Mouse (Mus musculus): ENCODE data around the gene Mex3a. TPM values are rescaled to one million over a fixed set of nuclear protein-coding genes. Genes with fewer than 3 reads are reported as not detected.
A peak's percentile ranks its signal among the peaks of the same experiment; 100 is the strongest.
"Not testable (repeated sequence)": the region's sequence is repeated elsewhere in the genome, so short reads cannot be mapped to it uniquely, and the experiment has no call there.

Mex3a gene
- total RNA-seq, 2 experiments from 2014 or later, result 0.15 to 0.20 TPM

DNA sequence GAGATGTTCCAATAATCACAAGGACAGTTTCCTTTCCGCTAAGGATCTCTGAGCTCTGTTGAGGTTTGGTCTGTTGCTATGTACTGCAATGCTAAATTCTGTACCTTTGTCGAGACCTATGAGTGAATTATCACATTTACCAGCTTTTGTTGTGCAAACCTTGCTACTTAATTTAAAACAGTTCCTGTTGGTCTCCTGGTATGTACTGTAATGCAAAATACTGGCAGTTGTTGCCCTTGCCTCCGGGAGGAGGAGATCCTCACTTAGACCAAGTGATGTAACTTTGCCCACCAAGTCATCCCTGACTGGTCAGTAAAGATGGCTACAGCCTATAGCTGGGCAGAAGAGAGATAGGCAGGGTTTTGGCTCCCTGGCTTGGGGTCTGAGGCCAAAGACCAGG is 43.3 kb downstream of the Mex3a start, which contains the start of gene Ssr2:
Ssr2 (plus strand) TSS at position 337 of the 400 bp plus-strand sequence.
- DNase-seq, result no peak
- Histone ChIP-seq H3K4me3 (no peak within 1 kb of the TSS), H3K27ac (no peak within 1 kb of the TSS)
- intact Hi-C loops (cut with DNase I), result no loop called here
- TF ChIP-seq CTCF (IDR thresholded peaks at IDR 0.05), result no peak

DNA sequence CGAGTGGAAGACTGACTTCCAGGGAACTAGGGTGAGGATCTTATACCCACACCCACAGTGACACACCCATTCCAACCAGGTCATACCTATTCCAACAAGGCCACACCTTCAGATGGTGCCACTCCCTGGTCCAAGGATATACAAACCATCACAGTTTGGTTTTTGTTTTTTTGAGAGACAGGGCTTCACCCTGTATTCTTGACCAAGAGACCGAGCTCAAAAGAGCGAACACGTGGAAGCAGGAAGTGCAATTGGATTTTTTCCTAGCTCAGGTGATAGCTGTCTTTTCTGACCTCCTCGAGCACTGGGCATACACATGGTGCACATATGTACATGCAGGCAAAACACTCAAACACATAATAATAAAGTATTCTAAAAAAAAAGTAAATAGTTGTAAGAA is 45.7 kb downstream of the Mex3a start:
- H3K4me3 ChIP-seq; H3K27ac ChIP-seq; DNase-seq; intact Hi-C loops (cut with DNase I): not testable (repeated sequence)

GRCm38 (mm10) chr3:88578498-88579424 is 46.6 kb downstream of the Mex3a start:
- H3K4me3 ChIP-seq, result peak overlapping the region; percentile 96
- DNase-seq, result no peak
- H3K27ac ChIP-seq, result peak overlapping the region; percentile 91
- TF ChIP-seq CTCF (IDR thresholded peaks at IDR 0.05), result no peak
- intact Hi-C loops (cut with DNase I), result no loop called here

DNA sequence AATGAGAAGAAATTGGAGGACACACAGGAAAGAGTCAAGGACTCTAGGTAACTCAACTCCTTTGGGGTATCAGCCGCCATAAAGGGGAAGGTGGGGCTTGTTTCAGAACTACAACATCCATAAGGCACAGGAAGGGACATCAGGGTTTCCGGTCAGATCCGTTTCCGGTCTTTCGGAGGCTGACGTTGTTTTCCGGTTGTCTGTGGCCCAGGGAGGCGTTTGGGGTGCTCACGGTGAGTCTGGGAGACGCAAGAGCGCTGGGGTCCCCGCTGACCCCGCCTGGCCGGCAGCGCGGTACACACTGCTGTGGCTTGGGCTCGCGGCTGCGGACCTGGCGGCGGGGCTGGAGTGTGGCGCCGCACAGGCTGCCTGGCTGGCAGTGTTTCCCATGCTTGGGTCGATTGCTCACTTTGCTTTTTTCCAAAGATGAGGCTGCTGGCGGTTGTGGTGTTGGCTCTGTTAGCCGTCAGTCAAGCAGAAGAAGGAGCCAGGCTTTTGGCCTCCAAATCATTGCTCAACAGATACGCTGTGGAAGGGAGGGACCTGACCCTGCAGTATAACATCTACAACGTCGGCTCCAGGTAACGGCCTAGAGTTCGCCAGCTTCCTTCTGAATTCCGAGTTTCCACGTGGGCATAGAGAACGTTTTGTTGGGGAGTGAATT is 47.4 kb downstream of the Mex3a start:
- Histone ChIP-seq H3K4me3 (peak overlapping the region; percentile 96), H3K27ac (peak overlapping the region; percentile 91)
- no peak for TF ChIP-seq CTCF (IDR thresholded peaks at IDR 0.05)
- peak; percentile 85 for DNase-seq
- intact Hi-C loops (cut with DNase I), result no loop called here

DNA sequence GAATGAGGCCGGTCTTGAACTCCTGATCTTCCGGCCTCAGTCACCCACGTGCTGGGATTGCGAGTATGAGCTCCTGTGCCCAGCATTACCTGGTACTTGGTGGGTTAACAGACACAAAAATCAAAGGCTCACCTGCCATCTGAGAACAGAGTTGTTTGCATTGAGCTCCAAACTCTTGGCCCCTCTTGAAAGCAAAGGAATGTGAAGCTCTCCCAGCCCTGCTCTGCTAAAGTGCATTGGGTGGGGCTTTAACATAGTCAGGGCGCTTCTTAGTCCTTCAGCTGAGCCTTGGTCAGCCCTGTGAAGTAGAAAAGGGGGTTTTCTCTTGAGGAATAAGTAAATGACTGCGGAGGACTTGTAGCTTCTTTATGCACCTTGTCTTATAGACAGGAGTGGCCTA is 53.6 kb downstream of the Mex3a start:
- intact Hi-C loops (cut with DNase I), result no loop called here
- no peak overlapping the region for H3K27ac ChIP-seq
- TF ChIP-seq CTCF (IDR thresholded peaks at IDR 0.05), result no peak
- no peak for DNase-seq
- no peak overlapping the region for H3K4me3 ChIP-seq

DNA sequence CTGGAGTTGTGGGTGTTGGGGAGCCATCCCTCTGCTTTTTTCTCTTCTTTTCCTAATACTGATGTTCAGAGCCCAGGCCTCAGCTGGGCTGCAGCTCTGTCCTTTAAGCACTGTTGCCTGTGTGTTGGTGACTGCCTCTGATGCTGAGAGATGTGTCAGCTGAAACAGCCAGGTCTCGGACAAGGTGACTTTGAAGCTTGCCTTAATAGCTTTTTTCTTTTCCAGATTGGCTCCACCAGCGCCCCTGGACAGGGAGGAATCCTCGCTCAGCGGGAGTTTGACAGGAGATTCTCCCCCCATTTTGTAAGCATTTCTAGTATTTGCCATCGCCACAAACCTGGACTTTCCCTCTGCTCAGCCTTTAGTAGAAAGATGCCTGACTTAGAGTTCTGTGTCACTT is 54.4 kb downstream of the Mex3a start:
- Histone ChIP-seq H3K27ac (no peak overlapping the region), H3K4me3 (no peak overlapping the region)
- intact Hi-C loops (cut with DNase I), result no loop called here
- DNase-seq, result no peak
- no peak for TF ChIP-seq CTCF (IDR thresholded peaks at IDR 0.05)

GRCm38 (mm10) chr3:88590246-88590645 is 58.1 kb downstream of the Mex3a start:
- no peak for DNase-seq
- intact Hi-C loops (cut with DNase I), result loop anchor here (5.0 kb wide), 2 partner anchors 42 to 147 kb away; no protein-coding TSS in a partner anchor
- H3K4me3 ChIP-seq, result no peak overlapping the region
- no peak for TF ChIP-seq CTCF (IDR thresholded peaks at IDR 0.05)
- H3K27ac ChIP-seq, result 0 out of 2 replicates have a peak overlapping the region, but pooled peaks have one; percentile 16

Small RNA genes within 50 kb of the gene (microRNA-seq; reads per million reads assigned to microRNA genes)
- not detected for gene Mir1905

Other genes with a start within 250 kb of the Mex3a start
- gene Gm38392, start 245.2 kb upstream of the Mex3a start, total RNA-seq (2021), result under 1 TPM; 0.74 to 0.95 TPM
- gene Tsacc, start 235.4 kb upstream of the Mex3a start, total RNA-seq (2021), result 1 to 10 TPM; 5.4 to 7.3 TPM
- 100 to 1,000 TPM in 1 of 2 experiments, 10 to 100 TPM in 1; 96.7 to 119 TPM for gene Cct3, start 235.3 kb upstream of the Mex3a start, total RNA-seq (2021)
- gene Glmp, start 207.4 kb upstream of the Mex3a start, total RNA-seq (2021), result 10 to 100 TPM; 39.0 to 39.8 TPM
- gene Tmem79, start 196.2 kb upstream of the Mex3a start, total RNA-seq (2021), result 1 to 10 TPM; 2.0 to 2.1 TPM
- gene Smg5, start 196.1 kb upstream of the Mex3a start, total RNA-seq (2021), result 10 to 100 TPM; 38.1 to 48.2 TPM
- gene Paqr6, start 167.8 kb upstream of the Mex3a start, total RNA-seq (2021), result under 1 TPM; 0.15 to 0.56 TPM
- not detected for gene Bglap3, start 159.7 kb upstream of the Mex3a start, total RNA-seq (2021)
- gene Bglap2, start 153.7 kb upstream of the Mex3a start, total RNA-seq (2021), result not detected
- gene Bglap, start 147.9 kb upstream of the Mex3a start, total RNA-seq (2021), result not detected
- gene Pmf1, start 122.1 kb upstream of the Mex3a start, total RNA-seq (2021), result 10 to 100 TPM; 16.2 to 19.7 TPM
- 10 to 100 TPM; 16.1 to 18.5 TPM for gene Slc25a44, start 107.3 kb upstream of the Mex3a start, total RNA-seq (2021)
- gene Sema4a, start 71.2 kb upstream of the Mex3a start, total RNA-seq (2021), result 1 to 10 TPM; 1.2 to 1.8 TPM
- 10 to 100 TPM; 67.5 to 82.5 TPM for gene Lmna, start 22.4 kb upstream of the Mex3a start, total RNA-seq (2021)
- not detected for gene Rab25, start 15.9 kb downstream of the Mex3a start, total RNA-seq (2021)
- gene Lamtor2, start 20.7 kb downstream of the Mex3a start, total RNA-seq (2021), result 100 to 1,000 TPM in 1 of 2 experiments, 10 to 100 TPM in 1; 70.9 to 104 TPM
- 10 to 100 TPM; 78.2 to 90.2 TPM for gene Ubqln4, start 21.4 kb downstream of the Mex3a start, total RNA-seq (2021)
- 10 to 100 TPM; 41.1 to 54.8 TPM for gene Ssr2, start 43.5 kb downstream of the Mex3a start, total RNA-seq (2021)
- 10 to 100 TPM; 22.4 to 24.7 TPM for gene Arhgef2, start 73.6 kb downstream of the Mex3a start, total RNA-seq (2021)
- gene Rxfp4, start 120.7 kb downstream of the Mex3a start, total RNA-seq (2021), result not detected
- 10 to 100 TPM; 24.0 TPM for gene Khdc4, start 153.4 kb downstream of the Mex3a start, total RNA-seq (2021)
- 10 to 100 TPM; 20.8 to 20.9 TPM for gene Rit1, start 184.4 kb downstream of the Mex3a start, total RNA-seq (2021)
- 1 to 10 TPM; 2.7 to 5.2 TPM for gene Syt11, start 242.8 kb downstream of the Mex3a start, total RNA-seq (2021)